Mouse (Mus musculus): Measurements from ENCODE around the gene Pxk. TPM values are rescaled to one million over a fixed set of nuclear protein-coding genes. Genes with fewer than 3 reads are reported as not detected.

Gene Pxk
- polyA plus RNA-seq (2014; fragmentation: Nextera tagmentation; extraction: Ambion mirVana), result 25.2 and 32.2 TPM in 2 replicates

DNA sequence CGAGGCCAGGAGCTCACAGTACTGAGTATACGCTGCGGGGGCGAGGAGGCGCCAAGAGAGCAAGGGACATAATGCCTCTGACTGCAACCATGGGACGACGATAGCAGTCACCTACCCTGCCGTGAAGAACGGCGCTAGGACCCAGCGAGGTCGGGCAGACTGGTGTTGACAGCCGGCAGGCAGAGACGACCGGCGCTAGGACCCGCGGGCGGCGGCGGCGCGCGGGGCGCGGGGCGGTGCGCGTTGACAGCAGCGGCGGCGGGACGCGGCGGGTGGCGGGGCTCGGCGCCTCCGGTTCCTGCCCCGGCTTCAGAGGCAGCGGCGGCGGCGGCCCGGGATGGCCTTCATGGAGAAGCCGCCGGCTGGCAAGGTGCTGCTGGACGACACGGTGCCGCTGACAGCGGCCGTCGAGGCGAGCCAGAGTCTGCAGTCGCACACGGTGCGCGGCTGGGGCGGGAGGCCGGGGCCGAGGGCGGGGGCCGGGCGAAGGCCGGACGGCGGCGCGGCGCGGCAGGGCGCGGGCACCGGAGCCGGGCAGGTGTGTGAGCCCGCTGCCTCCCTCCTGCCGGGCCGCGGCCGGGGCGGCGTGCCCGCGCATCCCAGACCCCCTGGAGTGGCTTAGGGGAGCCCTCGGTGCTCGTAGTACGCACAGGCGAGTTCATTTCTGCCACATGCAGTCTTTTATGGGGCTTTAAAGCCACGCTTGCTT lies at the start of gene Pxk:
Pxk (plus strand) TSS at position 234 of the 709 bp plus-strand sequence.
- WGBS, result 1% methylated on average over 65 of the region's 89 CpGs
- Histone ChIP-seq H3K27me3 (ENCODE audit: control insufficient read depth, insufficient read depth, low read length) (no peaks in the 10 kb centered on the region), H3K4me2 (replicated peaks; ENCODE audit: low read depth, low read length) (peak within 1 kb of the TSS; percentile 60), H3K36me3 (ENCODE audit: control insufficient read depth, insufficient read depth, low read length) (no peaks in the 10 kb centered on the region), H3K4me3 (ENCODE audit: low read length) (peak within 1 kb of the TSS; percentile 83), H3K27ac (ENCODE audit: low read depth, low read length) (no peak within 1 kb of the TSS), H3K4me1 (ENCODE audit: control insufficient read depth, insufficient read depth, low read length) (0 out of 2 replicates have a peak, but pooled peaks cover 4% of the 10 kb centered on the region), H3K9ac (ENCODE audit: low read depth, low read length) (peak within 1 kb of the TSS; percentile 74), H3K9me3 (ENCODE audit: control insufficient read depth, low read length) (no peaks in the 10 kb centered on the region)
- ATAC-seq (ENCODE audit: low FRiP score, low TSS enrichment), result peak; percentile 94

DNA sequence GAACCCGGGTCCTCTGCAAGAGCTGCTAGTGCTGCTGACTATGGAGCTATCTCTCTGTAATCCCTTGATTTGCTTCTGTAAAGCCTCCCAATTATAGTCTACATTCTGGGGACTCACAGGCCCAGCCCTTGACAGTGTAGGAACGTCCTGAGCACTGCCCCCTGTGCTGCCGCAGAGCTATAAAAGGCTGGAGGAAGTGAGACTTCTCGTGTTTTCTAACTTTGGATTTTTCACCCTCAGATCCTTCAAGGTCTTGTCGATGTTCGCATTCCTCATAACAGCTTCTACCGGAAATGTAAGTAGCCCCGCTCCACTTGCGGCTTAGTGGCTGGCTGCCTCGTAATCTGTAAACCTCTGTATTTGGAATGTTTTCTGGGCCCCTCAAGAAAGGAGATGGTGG lies 48.7 kb upstream of the Pxk start:
- ATAC-seq (ENCODE audit: low FRiP score, low TSS enrichment), result no peak
- Histone ChIP-seq H3K4me2 (replicated peaks; ENCODE audit: low read depth, low read length) (no peak overlapping the region), H3K27me3 (ENCODE audit: control insufficient read depth, insufficient read depth, low read length) (no peaks in the 10 kb centered on the region)

DNA sequence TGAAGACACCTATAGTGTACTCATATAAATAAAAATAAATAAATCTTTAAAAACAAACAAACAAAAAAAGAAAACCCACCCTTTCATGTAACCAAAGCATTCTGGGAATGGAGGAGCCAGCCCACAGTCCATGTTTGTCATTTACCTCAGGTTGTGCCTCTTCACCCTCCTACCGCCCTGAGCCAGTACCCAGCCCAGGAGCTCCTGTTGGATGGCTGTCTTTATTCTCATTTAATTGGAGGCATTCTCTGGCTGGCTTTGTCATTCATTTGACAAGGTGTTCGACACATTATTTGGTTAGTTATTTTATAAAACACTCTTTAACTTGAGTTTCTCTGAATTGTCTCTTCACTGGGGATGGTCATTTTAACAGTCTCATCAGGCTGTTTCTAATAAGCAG lies 46.1 kb upstream of the Pxk start:
- WGBS, result 93% methylated on average over 2 of the region's 2 CpGs
- H3K4me2 ChIP-seq (replicated peaks; ENCODE audit: low read depth, low read length), result no peak overlapping the region
- no peak for ATAC-seq (ENCODE audit: low FRiP score, low TSS enrichment)
- no peak overlapping the region for H3K4me3 ChIP-seq (ENCODE audit: low read length)
- no peak overlapping the region for H3K9ac ChIP-seq (ENCODE audit: low read depth, low read length)
- H3K9me3 ChIP-seq (ENCODE audit: control insufficient read depth, low read length), result no peaks in the 10 kb centered on the region
- H3K27ac ChIP-seq (ENCODE audit: low read depth, low read length), result no peak overlapping the region
- no peaks in the 10 kb centered on the region for H3K27me3 ChIP-seq (ENCODE audit: control insufficient read depth, insufficient read depth, low read length)
- H3K4me1 ChIP-seq (ENCODE audit: control insufficient read depth, insufficient read depth, low read length), result no peaks in the 10 kb centered on the region
- peaks cover 7% of the 10 kb centered on the region; the same call in 1 of the 2 replicates for H3K36me3 ChIP-seq (ENCODE audit: control insufficient read depth, insufficient read depth, low read length)

More for the DNA sequence above, 48.7 kb upstream of the Pxk start:
- WGBS, result 89% methylated on average over 10 of the region's 10 CpGs
- no peak overlapping the region for H3K4me3 ChIP-seq (ENCODE audit: low read length)
- no peak overlapping the region for H3K9ac ChIP-seq (ENCODE audit: low read depth, low read length)
- H3K4me1 ChIP-seq (ENCODE audit: control insufficient read depth, insufficient read depth, low read length), result no peaks in the 10 kb centered on the region
- peaks cover 7% of the 10 kb centered on the region; the same call in 1 of the 2 replicates for H3K36me3 ChIP-seq (ENCODE audit: control insufficient read depth, insufficient read depth, low read length)
- H3K27ac ChIP-seq (ENCODE audit: low read depth, low read length), result no peak overlapping the region
- H3K9me3 ChIP-seq (ENCODE audit: control insufficient read depth, low read length), result no peaks in the 10 kb centered on the region

DNA sequence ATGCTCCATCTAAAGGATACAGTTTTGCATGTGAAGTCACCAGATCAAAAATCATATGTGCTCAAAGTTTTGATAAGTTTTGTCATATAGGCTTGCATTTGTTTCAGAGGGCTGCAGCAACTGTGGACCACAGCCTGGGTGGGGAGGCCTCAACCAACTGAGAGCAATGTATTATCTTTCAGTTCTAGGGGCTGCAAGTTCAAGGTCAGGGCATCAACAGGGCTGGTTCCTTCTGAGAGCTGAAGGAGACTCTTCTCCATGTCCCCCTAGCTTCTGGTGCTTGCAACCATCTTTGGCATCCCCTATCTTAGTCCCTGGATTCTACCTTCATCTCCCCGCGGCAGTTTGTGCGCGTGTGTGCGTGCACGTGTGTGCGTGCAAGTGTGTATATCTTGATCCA lies 45.4 kb upstream of the Pxk start:
- 98% methylated on average over 7 of the region's 7 CpGs for WGBS
- no peak for ATAC-seq (ENCODE audit: low FRiP score, low TSS enrichment)
- no peak overlapping the region for H3K27ac ChIP-seq (ENCODE audit: low read depth, low read length)
- no peaks in the 10 kb centered on the region for H3K27me3 ChIP-seq (ENCODE audit: control insufficient read depth, insufficient read depth, low read length)
- H3K36me3 ChIP-seq (ENCODE audit: control insufficient read depth, insufficient read depth, low read length), result peaks cover 5% of the 10 kb centered on the region; the same call in 1 of the 2 replicates
- no peaks in the 10 kb centered on the region for H3K9me3 ChIP-seq (ENCODE audit: control insufficient read depth, low read length)
- no peak overlapping the region for H3K4me2 ChIP-seq (replicated peaks; ENCODE audit: low read depth, low read length)
- no peaks in the 10 kb centered on the region for H3K4me1 ChIP-seq (ENCODE audit: control insufficient read depth, insufficient read depth, low read length)
- no peak overlapping the region for H3K4me3 ChIP-seq (ENCODE audit: low read length)
- no peak overlapping the region for H3K9ac ChIP-seq (ENCODE audit: low read depth, low read length)

DNA sequence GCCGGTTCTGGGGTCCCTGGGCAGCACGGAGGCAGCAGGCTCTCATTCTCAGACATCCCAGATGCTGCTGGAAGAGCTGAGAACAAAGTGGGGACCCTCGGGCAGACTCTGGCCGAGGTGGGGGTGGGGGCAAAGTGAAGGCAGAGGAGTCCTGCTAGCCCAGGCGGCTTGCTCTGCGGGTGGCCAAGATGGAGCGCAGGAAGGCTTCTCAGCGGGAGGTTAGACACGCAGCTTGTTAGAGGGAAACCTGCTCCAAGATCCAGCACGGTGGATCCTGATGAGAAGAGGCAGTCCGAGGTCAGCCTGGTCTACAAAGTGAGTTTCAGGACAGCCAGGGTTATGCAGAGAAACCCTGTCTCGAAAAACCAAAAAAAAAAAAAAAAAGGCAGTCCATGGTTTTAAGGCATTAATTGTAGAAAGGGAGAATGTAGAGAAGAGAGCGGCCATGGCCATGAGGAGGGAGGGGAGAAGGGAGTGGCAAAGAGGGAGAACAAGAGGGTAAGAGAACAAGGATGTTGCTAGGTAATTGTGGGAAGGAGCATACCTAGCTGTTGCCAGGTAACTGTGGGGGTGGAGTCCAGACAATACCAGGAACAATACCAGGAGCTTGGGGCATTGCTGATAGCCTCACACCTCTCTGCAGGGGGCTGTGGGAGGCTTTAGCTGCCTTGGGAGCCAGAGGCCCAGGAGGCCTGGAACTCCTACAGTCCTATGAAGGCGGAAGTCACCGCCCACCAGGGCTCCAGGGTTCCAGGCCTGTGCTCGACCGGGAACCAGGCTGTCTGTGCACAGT lies 43.5 kb upstream of the Pxk start:
- no peak for ATAC-seq (ENCODE audit: low FRiP score, low TSS enrichment)
- Histone ChIP-seq H3K4me1 (ENCODE audit: control insufficient read depth, insufficient read depth, low read length) (no peaks in the 10 kb centered on the region), H3K27ac (ENCODE audit: low read depth, low read length) (no peak overlapping the region), H3K4me3 (ENCODE audit: low read length) (no peak overlapping the region), H3K4me2 (replicated peaks; ENCODE audit: low read depth, low read length) (no peak overlapping the region), H3K9ac (ENCODE audit: low read depth, low read length) (0 out of 2 replicates have a peak overlapping the region, but pooled peaks have one; percentile 12), H3K36me3 (ENCODE audit: control insufficient read depth, insufficient read depth, low read length) (peaks cover 4% of the 10 kb centered on the region; the same call in 1 of the 2 replicates), H3K9me3 (ENCODE audit: control insufficient read depth, low read length) (no peaks in the 10 kb centered on the region), H3K27me3 (ENCODE audit: control insufficient read depth, insufficient read depth, low read length) (no peaks in the 10 kb centered on the region)
- 31% methylated on average over 15 of the region's 17 CpGs for WGBS

DNA sequence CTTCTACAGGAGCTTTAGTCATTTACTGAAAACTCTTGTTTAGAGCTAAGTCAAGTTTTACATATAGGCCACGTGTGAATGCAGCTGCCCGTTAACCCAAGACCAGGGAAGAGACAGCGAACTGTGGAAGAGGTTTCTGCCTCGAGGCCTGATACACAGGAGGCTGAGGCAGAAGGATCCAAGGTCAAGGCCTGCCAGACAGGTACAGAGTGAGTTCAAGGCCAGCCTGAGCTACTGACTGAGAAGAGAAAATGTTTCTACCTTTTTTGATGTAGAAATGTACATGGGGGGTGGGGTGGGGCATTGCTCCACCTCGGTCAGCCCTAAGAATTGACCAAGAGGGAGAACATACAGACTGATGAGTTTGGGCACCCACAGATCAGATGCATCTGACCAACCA lies 41.9 kb upstream of the Pxk start:
- Histone ChIP-seq H3K4me2 (replicated peaks; ENCODE audit: low read depth, low read length) (no peak overlapping the region), H3K36me3 (ENCODE audit: control insufficient read depth, insufficient read depth, low read length) (no peaks in the 10 kb centered on the region; the same call in 1 of the 2 replicates), H3K27me3 (ENCODE audit: control insufficient read depth, insufficient read depth, low read length) (no peaks in the 10 kb centered on the region), H3K4me3 (ENCODE audit: low read length) (no peak overlapping the region), H3K9ac (ENCODE audit: low read depth, low read length) (no peak overlapping the region), H3K27ac (ENCODE audit: low read depth, low read length) (no peak overlapping the region), H3K4me1 (ENCODE audit: control insufficient read depth, insufficient read depth, low read length) (no peaks in the 10 kb centered on the region), H3K9me3 (ENCODE audit: control insufficient read depth, low read length) (no peaks in the 10 kb centered on the region)
- no peak for ATAC-seq (ENCODE audit: low FRiP score, low TSS enrichment)
- WGBS, result 88% methylated on average over 5 of the region's 5 CpGs

DNA sequence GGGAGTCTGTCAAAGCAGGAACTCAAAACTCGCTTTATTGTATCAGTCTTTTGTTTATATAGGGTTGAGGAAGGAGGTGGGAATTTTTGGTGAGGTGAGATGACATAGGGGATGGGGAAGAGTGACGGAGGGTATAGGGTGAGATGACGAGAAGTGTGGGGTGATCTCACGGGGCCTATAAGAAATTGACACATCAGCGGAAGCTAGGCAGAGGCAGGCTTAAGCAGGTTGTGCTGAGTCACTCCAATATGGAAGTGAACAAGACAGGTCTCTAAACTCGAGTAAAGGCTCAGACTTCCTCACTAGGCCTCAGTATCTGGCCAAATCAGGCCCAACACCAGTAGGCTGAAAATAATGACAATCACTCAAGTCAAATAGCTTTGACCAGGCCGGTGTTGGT lies 38.1 kb upstream of the Pxk start:
- Histone ChIP-seq H3K36me3 (ENCODE audit: control insufficient read depth, insufficient read depth, low read length) (no peaks in the 10 kb centered on the region; the same call in 1 of the 2 replicates), H3K4me3 (ENCODE audit: low read length) (no peak overlapping the region), H3K27me3 (ENCODE audit: control insufficient read depth, insufficient read depth, low read length) (no peaks in the 10 kb centered on the region), H3K27ac (ENCODE audit: low read depth, low read length) (no peak overlapping the region), H3K9me3 (ENCODE audit: control insufficient read depth, low read length) (no peaks in the 10 kb centered on the region), H3K4me1 (ENCODE audit: control insufficient read depth, insufficient read depth, low read length) (no peaks in the 10 kb centered on the region), H3K4me2 (replicated peaks; ENCODE audit: low read depth, low read length) (no peak overlapping the region), H3K9ac (ENCODE audit: low read depth, low read length) (no peak overlapping the region)
- 93% methylated on average over 7 of the region's 7 CpGs for WGBS
- ATAC-seq (ENCODE audit: low FRiP score, low TSS enrichment), result no peak

DNA sequence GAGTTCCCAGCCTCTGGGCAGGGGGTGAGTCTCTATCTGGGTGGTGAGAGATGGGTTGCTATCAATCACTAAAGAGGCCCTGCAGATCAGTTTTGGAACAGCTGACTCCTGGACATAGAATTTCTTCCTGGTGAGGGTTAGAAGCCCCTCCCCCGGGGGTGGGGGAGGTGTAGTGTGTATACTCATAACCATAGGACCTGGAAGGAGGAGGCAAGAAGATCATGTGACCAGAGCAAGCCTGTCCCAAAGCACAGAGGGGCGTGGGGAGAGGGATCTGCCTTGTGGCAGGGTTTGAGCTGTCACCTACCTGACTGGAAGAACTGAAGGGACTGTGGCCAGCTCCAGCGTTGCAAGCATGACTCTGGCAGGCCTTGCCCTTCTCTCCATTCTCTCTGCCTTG lies 35.9 kb upstream of the Pxk start:
- Histone ChIP-seq H3K4me3 (ENCODE audit: low read length) (no peak overlapping the region), H3K27ac (ENCODE audit: low read depth, low read length) (no peak overlapping the region), H3K27me3 (ENCODE audit: control insufficient read depth, insufficient read depth, low read length) (no peaks in the 10 kb centered on the region), H3K4me1 (ENCODE audit: control insufficient read depth, insufficient read depth, low read length) (no peaks in the 10 kb centered on the region), H3K36me3 (ENCODE audit: control insufficient read depth, insufficient read depth, low read length) (no peaks in the 10 kb centered on the region), H3K9me3 (ENCODE audit: control insufficient read depth, low read length) (no peaks in the 10 kb centered on the region), H3K9ac (ENCODE audit: low read depth, low read length) (no peak overlapping the region), H3K4me2 (replicated peaks; ENCODE audit: low read depth, low read length) (no peak overlapping the region)
- WGBS, result 39% methylated on average over 3 of the region's 3 CpGs
- 0 out of 2 replicates have a peak, but pooled peaks have one; percentile 43 for ATAC-seq (ENCODE audit: low FRiP score, low TSS enrichment)

Data from kidney, embryonic 14.5 days (tissue).